Mouse (Mus musculus) heart, postnatal 0 days (tissue): ENCODE results near the gene Rhox4d.
"Not testable (repeated sequence)": the region's sequence is repeated elsewhere in the genome, so short reads cannot be mapped to it uniquely, and the experiment has no call there.

Source experiments
- CTCF ChIP-seq: IDR thresholded peaks from 2 replicates; pipeline ENCODE4 v1.5.1; 2016; ENCODE audit warnings: antibody characterized with exemption, control low read depth, low read depth
- EP300 ChIP-seq: IDR thresholded peaks from 2 replicates; pipeline ENCODE4 v1.6.1; 2016; ENCODE audit warnings: antibody characterized with exemption, low read depth

DNA sequence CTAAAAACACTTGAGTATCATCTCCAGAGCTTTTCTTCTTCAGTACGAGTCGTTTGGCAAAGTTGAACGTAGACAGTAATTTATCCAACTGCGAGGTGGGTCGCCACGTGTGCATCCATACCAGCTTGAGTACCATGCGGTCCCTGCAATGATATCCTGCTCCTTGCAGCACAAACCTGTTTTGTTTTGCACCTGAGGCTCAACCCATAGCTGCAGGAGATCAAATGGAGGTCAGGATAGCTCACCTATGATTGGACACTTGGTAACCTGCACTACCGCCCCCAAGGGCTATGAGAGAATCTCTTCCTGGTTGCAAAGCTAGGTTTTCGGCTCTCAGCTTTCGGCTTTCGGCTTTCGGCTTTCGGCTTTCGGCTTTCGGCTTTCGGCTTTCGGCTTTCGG is 43.0 kb downstream of the Rhox4d start, which contains the start of gene Rhox4e:
- TF ChIP-seq CTCF, EP300: not testable (repeated sequence)
